Mouse (Mus musculus) ovary, postnatal 10 days (tissue): ENCODE measurements around the gene Padi6.

Experiments used
- DNase-seq: peaks from one replicate; pipeline ENCODE4 v3.0.0; 2022; ENCODE audit warnings: low spot score

Gene Padi6

GRCm38 (mm10) chr4:140684141-140684871, 58.1 kb downstream of the Padi6 start:
- no peak for DNase-seq

GRCm38 (mm10) chr4:140683608-140684007, 58.8 kb downstream of the Padi6 start:
- DNase-seq: no peak

- no peak for DNase-seq
These were observed 61.6 kb downstream of the Padi6 start for GRCm38 (mm10) chr4:140680731-140681397.

- no peak for DNase-seq
These were observed 62.6 kb downstream of the Padi6 start for GRCm38 (mm10) chr4:140679723-140680380.

GRCm38 (mm10) chr4:140679038-140679437, 63.4 kb downstream of the Padi6 start:
- no peak for DNase-seq
